Mouse (Mus musculus) midbrain, embryonic 12.5 days (tissue): Measurements from ENCODE around the gene Ppp1cc. TPM values are rescaled to one million over a fixed set of nuclear protein-coding genes. Genes with fewer than 3 reads are reported as not detected.

ENCODE experiments used
- ATAC-seq: fragments of 200-750 bp; cut with Nextera tagmentation; 2 replicates; pipeline ENCODE4 v1.8.0; 2017; ENCODE audit warnings: low read depth, moderate TSS enrichment, moderate library complexity; ENCODE audit not compliant: low FRiP score
- H3K27ac ChIP-seq: fragments of 300-500 bp; sonication (generic); replicated peaks from 2 replicates; pipeline ENCODE4 v1.5.1; 2016; ENCODE audit warnings: mild to moderate bottlenecking
- H3K27me3 ChIP-seq: fragments of 300-500 bp; sonication (generic); 2 replicates; pipeline ENCODE4 v1.6.1; 2016; ENCODE audit warnings: mild to moderate bottlenecking
- H3K36me3 ChIP-seq: fragments of 300-500 bp; sonication (generic); 2 replicates; pipeline ENCODE4 v1.6.1; 2016
- H3K4me1 ChIP-seq: fragments of 300-500 bp; sonication (generic); 2 replicates; pipeline ENCODE4 v1.6.1; 2016
- H3K4me2 ChIP-seq: fragments of 300-500 bp; sonication (generic); replicated peaks from 2 replicates; pipeline ENCODE4 v1.6.1; 2016; ENCODE audit warnings: mild to moderate bottlenecking, moderate library complexity
- H3K4me3 ChIP-seq: fragments of 300-500 bp; sonication (generic); 2 replicates; pipeline ENCODE4 v1.5.1; 2016; ENCODE audit warnings: mild to moderate bottlenecking
- H3K9ac ChIP-seq: fragments of 300-500 bp; sonication (generic); replicated peaks from 2 replicates; pipeline ENCODE4 v1.6.1; 2016; ENCODE audit warnings: mild to moderate bottlenecking, moderate library complexity
- H3K9me3 ChIP-seq: fragments of 300-500 bp; sonication (generic); 2 replicates; pipeline ENCODE4 v1.6.1; 2016; ENCODE audit warnings: mild to moderate bottlenecking
- WGBS: fragments of 180-500 bp; shearing (Covaris S2); methylation state at CpG from one replicate; pipeline ENCODE4 v1.1.7; 2016; 5-methylcytosine and 5-hydroxymethylcytosine counted together
- polyA plus RNA-seq: library from polyadenylated mRNA; unstranded; fragments of >200 nt; fragmentation: Nextera tagmentation; extraction: Ambion mirVana; gene quantifications from 2 replicates; pipeline ENCODE4 v1.2.1, GENCODE M21; 2016

Ppp1cc gene
- polyA plus RNA-seq, 1 experiment from 2014 or later: 332 TPM

DNA sequence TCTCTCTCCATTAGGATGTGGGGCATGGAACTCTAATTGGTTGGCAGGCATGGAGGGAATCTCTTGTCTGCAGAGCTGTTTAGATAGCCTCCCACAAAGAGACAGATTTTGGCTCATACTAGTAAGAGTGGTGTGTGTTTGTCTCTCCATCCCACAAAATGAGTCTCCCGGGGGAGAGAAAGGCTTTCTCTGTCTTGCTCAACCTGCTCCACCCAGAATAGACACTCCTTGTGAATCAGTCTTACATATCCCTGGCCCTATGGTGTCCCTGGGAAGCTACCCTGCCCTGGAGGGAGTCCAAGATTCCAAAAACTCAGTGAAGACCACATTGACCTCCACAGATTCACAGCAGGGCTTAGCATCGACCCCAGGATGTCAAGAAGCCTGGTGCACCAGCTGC, 1.6 kb upstream of the Ppp1cc start:
- H3K4me3 ChIP-seq: no peak overlapping the region
- H3K27ac ChIP-seq: no peak overlapping the region
- peaks cover 37% of the 10 kb centered on the region for H3K4me1 ChIP-seq
- peaks cover 12% of the 10 kb centered on the region for H3K36me3 ChIP-seq
- H3K4me2 ChIP-seq: no peak overlapping the region
- no peak overlapping the region for H3K9ac ChIP-seq
- 77% methylated on average over 2 of the region's 2 CpGs for WGBS
- no peak for ATAC-seq
- no peaks in the 10 kb centered on the region for H3K9me3 ChIP-seq
- peaks cover 6% of the 10 kb centered on the region; the same call in 1 of the 2 replicates for H3K27me3 ChIP-seq

DNA sequence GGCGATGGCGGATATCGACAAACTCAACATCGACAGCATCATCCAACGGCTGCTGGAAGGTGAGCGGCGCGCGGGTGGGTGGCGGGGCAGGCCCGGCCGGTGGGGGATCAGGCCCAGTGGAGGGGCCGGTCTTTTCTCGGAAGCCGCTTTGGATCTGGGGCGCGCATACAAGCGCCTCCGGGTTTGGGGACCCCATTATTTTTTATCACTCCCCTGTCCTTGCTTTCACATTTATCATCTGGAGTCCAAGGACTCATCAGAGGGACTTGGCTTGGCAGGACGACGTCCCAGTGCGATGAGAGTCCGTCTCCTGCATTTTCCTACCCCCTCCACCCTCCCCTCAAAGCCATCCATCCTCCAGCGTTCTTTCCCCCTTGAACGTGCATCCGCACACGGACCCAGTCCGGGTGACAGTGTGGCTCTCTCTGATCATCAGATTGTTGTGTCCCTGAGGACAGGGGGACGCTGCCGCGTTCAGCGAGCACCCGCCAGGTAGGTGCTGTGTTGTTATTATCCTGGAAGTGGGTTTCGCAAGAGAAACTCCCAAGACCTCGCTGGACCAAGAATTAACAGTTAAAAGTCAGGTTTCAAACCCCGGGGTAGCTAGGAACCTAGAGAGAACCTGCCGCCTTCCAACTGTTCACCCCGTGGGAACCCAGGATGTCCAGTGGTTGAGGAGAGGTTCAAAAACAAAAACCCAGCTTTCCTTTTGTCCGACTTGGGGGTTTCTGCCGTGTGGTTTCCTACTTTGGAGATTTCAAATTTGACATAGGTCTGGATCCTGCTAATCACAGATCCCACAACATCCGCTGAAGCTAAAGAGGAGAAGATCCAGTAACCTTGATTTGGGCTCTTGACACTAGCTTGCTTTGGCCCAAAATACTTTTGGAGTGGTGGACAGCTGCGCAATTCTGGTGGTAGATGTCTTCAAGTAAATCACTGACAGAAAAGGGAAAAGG, 758 bp downstream of the Ppp1cc start:
- no peaks in the 10 kb centered on the region for H3K9me3 ChIP-seq
- peak; percentile 57 for ATAC-seq
- peak overlapping the region; percentile 90 for H3K4me3 ChIP-seq
- H3K36me3 ChIP-seq: peaks cover 32% of the 10 kb centered on the region
- peak overlapping the region; percentile 95 for H3K9ac ChIP-seq
- whole genome bisulfite sequencing: 2% methylated on average over 41 of the region's 42 CpGs
- H3K4me2 ChIP-seq: peak overlapping the region; percentile 61
- peaks cover 61% of the 10 kb centered on the region for H3K4me1 ChIP-seq
- peaks cover 6% of the 10 kb centered on the region; the same call in 1 of the 2 replicates for H3K27me3 ChIP-seq
- peak overlapping the region; percentile 82 for H3K27ac ChIP-seq

DNA sequence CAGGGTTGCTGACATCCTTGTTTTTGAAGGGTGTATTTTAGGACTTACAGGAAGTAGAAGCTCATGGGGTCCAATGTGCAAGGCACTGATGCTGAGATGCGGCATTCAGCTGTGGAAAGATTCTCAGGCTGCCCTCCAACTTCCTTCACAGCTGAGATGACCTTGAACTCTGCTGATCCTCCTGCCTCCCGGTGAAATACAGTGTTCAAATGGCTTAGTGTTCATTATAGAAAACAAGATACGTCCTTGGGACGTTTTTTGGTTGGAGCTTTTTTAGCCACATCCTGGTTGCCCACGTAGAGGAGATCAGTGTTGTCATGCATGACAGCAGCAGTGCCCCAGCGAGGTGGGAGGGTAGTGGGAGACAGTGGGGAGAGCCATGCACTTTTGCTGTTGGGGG, 5.1 kb downstream of the Ppp1cc start:
- Histone ChIP-seq H3K9me3 (no peaks in the 10 kb centered on the region), H3K36me3 (peaks cover 64% of the 10 kb centered on the region), H3K27ac (no peak overlapping the region), H3K4me2 (no peak overlapping the region), H3K4me1 (peaks cover 80% of the 10 kb centered on the region), H3K9ac (0 out of 2 replicates have a peak overlapping the region, but pooled peaks have one; percentile 16), H3K27me3 (no peaks in the 10 kb centered on the region), H3K4me3 (no peak overlapping the region)
- ATAC-seq: no peak
- WGBS: 58% methylated on average over 6 of the region's 6 CpGs

DNA sequence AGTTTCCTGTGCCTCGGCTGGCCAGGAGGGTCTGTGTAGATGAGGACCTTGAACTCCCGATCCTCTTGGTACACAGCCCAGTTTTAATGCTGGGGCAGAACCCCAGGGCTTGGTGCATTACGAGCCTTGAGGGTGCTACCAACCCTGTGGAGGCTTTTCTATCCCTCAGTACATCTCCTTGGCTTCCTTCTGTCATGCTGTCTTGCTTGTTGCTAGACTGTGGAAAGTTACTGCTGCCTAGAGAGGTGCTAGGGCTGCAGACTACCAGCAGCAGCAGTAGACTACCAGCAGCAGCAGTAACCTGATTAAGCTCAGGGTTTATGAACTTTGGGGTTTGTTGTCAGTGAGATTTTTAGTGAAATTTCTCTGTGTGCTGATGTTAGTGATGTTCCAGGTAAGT, 5.9 kb downstream of the Ppp1cc start:
- H3K4me2 ChIP-seq: 0 out of 2 replicates have a peak overlapping the region, but pooled peaks have one; percentile 4
- WGBS: 78% methylated on average over 3 of the region's 3 CpGs
- ATAC-seq: no peak

DNA sequence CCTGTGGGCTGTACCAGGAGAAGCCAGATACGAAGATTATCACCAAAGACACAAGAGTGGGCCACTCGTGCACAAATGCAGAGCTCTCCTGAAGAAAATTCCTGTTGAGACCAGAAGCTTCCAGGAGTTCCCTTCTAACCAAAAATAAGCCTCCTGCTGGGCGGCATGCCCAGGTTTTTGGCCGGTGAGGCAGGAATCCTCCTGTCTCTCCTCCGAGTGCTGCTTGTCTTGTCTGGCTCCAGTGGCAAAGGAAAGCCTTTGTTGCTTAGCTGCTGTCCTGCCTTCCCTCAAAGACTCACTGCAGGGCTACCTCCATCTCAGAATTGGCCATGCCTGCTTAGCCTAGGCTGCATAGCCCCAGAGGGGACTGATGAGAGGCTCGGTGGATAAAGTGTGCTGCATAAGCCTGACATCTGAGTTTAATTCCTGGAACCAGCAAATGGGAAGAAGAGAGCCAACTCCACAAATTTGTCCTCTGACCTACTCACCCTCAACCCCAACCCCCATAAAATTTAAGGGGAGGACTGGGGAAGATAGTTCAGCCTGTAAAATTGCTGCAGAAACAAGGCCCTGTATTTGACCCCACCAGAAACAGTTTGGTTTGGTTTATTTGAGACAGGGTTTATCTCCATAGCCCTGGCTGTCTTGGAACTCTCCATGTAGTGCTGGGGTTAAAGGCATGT, 7.3 kb downstream of the Ppp1cc start:
- Histone ChIP-seq H3K4me3 (0 out of 2 replicates have a peak overlapping the region, but pooled peaks have one; percentile 0), H3K9me3 (no peaks in the 10 kb centered on the region), H3K27me3 (no peaks in the 10 kb centered on the region), H3K4me2 (no peak overlapping the region), H3K9ac (peak overlapping the region; percentile 31; the same call in 1 of the 2 replicates), H3K36me3 (peaks cover 85% of the 10 kb centered on the region), H3K27ac (peak overlapping the region; percentile 60), H3K4me1 (peaks cover 68% of the 10 kb centered on the region)
- 68% methylated on average over 6 of the region's 6 CpGs for WGBS
- no peak for ATAC-seq

More for the DNA sequence above, 5.9 kb downstream of the Ppp1cc start:
- Histone ChIP-seq H3K27ac (no peak overlapping the region), H3K4me3 (no peak overlapping the region), H3K9ac (peak overlapping the region; percentile 2; the same call in 1 of the 2 replicates), H3K9me3 (no peaks in the 10 kb centered on the region), H3K27me3 (no peaks in the 10 kb centered on the region), H3K4me1 (peaks cover 80% of the 10 kb centered on the region), H3K36me3 (peaks cover 72% of the 10 kb centered on the region)

DNA sequence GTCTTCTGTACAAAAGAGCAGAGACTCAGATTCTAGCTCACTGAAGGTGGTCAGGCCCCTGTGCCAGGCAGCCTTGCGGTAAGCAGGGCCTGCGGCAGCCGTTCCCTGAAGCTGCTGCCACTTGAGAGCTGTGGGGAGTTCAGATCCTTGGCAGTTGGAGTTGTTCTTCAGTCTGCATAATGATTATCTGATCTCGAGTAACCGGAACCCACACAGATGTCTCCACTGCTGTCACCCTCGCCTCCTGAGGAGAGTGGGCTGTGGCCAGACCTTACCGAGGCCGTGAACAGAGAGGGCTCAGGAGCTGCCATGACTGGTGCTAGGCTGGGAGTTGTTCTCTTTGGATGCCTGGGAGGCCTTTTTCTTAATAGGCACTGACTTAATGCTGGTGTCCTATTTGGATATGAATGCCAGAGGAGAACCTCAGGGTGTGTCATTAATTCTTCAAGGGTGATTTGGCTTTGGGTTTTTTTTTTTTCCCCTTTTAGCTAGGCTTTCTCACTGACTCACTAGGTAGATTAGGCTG, 8.6 kb downstream of the Ppp1cc start:
- Histone ChIP-seq H3K36me3 (peaks cover 85% of the 10 kb centered on the region), H3K9ac (no peak overlapping the region; the same call in 1 of the 2 replicates), H3K9me3 (no peaks in the 10 kb centered on the region), H3K4me2 (peak overlapping the region; percentile 13; the same call in 1 of the 2 replicates), H3K4me1 (peaks cover 55% of the 10 kb centered on the region), H3K27me3 (no peaks in the 10 kb centered on the region), H3K27ac (peak overlapping the region; percentile 60), H3K4me3 (no peak overlapping the region)
- no peak for ATAC-seq
- 51% methylated on average over 8 of the region's 8 CpGs for WGBS

DNA sequence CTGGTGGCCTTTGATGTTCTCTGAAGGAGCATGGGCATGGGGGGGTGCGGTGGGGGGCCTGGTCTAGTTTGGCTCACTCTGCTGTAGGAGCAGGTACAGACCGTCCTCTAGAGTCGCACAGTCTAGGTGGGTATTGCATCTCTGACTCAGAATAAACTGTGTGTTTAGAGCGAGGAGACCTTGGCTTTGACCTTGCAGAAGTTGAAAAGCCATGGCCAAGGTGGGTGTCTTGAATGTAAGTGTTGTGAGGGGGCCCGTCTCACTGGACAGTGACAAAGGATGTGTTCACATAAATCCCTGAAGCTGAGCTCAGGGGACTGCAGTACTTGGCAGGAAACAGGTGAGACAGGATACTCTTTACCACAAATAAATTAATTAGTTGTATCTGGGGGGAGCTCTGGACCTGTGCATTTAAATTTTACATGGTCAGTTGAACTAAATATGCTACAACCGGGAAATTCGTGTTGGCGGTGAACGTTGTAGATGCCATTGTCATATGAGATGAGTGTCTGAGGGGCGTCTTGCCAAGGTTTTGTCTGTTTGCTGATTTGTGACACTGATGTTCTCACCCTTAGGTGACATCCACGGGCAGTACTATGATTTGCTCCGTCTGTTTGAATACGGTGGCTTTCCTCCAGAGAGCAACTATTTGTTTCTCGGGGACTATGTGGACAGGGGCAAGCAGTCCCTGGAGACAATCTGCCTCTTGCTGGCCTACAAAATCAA, 10.4 kb downstream of the Ppp1cc start:
- ATAC-seq: no peak
- Histone ChIP-seq H3K4me1 (peaks cover 37% of the 10 kb centered on the region), H3K4me3 (no peak overlapping the region), H3K27me3 (no peaks in the 10 kb centered on the region), H3K36me3 (peaks cover 85% of the 10 kb centered on the region), H3K9me3 (no peaks in the 10 kb centered on the region), H3K27ac (no peak overlapping the region), H3K4me2 (no peak overlapping the region), H3K9ac (no peak overlapping the region)
- 90% methylated on average over 14 of the region's 14 CpGs for WGBS

DNA sequence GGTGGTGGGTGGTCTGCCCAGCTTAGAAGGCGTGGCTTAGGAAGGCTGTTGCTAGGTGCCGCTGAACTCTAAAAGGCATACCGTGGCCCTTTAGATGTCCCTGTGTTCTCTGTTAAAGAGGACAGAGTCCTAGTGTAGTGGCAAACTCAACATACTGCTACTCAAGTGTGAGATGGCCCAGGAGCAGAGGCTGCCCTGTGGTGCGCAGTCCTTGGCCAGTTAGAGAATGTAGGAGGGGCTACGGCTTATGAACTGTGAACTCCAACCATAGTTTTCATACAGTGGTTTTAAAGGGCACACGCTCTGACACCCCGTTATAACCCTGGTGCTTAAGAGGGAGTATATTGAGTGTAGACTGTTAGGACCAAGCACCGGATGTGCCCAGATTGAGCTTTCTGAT, 13.0 kb downstream of the Ppp1cc start:
- no peak overlapping the region for H3K27ac ChIP-seq
- WGBS: 95% methylated on average over 8 of the region's 8 CpGs
- peaks cover 12% of the 10 kb centered on the region for H3K4me1 ChIP-seq
- H3K27me3 ChIP-seq: no peaks in the 10 kb centered on the region
- H3K4me2 ChIP-seq: no peak overlapping the region
- ATAC-seq: no peak
- no peak overlapping the region for H3K9ac ChIP-seq
- H3K36me3 ChIP-seq: peaks cover 76% of the 10 kb centered on the region
- H3K4me3 ChIP-seq: no peak overlapping the region
- H3K9me3 ChIP-seq: no peaks in the 10 kb centered on the region

DNA sequence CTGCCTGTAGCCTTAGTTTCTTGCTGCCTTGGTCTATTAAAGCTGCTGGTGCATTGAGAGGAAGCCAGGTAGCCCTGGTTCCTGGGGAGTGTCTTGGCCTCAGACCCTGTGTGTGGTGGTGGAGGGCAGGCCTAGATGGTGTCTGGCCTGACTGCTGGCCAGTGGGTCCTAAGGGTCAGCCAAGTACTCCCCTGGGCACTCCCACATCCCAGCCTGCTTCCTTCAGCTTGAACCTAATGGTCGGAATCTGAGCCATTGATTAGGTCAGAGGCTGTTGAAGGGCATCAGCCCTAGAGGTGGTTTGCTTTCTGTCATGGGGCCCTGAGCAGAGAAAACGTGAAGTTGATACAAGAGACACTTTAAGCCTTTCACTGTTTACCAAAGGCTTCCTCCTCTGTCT, 17.3 kb downstream of the Ppp1cc start:
- Histone ChIP-seq H3K27me3 (no peaks in the 10 kb centered on the region), H3K4me3 (no peak overlapping the region), H3K4me1 (no peaks in the 10 kb centered on the region), H3K27ac (no peak overlapping the region), H3K4me2 (no peak overlapping the region), H3K9ac (no peak overlapping the region), H3K9me3 (no peaks in the 10 kb centered on the region), H3K36me3 (peaks cover 53% of the 10 kb centered on the region)
- no peak for ATAC-seq
- WGBS: 79% methylated on average over 2 of the region's 2 CpGs

DNA sequence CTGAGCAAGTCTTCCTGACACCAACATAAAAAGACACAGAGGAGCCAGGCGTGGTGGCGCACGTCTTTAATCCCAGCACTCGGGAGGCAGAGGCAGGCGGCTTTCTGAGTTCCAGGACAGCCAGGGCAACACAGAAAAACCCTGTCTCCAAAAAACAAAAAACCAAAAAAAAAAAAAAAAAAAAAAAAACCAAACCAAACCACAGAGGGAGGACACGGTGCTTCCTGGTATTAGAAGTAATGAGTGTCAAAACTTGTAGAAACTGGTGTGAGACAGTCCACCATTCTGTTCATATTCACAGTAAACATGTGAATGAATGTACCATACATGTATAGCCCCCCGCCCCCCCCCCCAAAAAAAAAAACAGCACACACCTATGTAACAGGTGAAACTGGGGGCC, 17.9 kb downstream of the Ppp1cc start:
- 91% methylated on average over 7 of the region's 7 CpGs for WGBS
- no peak for ATAC-seq
- H3K4me2 ChIP-seq: no peak overlapping the region
- peaks cover 48% of the 10 kb centered on the region for H3K36me3 ChIP-seq
- H3K9me3 ChIP-seq: no peaks in the 10 kb centered on the region
- H3K27me3 ChIP-seq: no peaks in the 10 kb centered on the region
- H3K4me3 ChIP-seq: no peak overlapping the region
- no peak overlapping the region for H3K9ac ChIP-seq
- no peaks in the 10 kb centered on the region for H3K4me1 ChIP-seq
- no peak overlapping the region for H3K27ac ChIP-seq

DNA sequence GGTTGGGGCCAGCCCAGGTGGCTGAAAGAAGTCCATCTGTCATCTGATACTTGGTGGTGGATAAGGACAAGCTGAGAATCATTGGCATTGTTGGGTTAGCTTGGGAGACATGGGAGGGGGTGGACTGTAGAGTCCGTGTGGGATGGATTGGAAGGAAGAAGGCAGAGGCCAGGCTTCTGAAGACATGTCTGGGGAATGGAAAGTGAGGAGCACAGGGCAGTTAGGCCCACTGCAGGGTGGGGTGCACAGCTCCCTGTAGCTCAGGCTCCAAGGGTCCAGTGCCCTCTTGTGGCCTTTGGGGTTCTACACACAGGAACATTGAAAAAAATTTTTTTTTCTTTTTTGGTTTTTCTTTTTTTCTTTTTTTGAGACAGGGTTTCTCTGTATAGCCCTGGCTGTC, 18.3 kb downstream of the Ppp1cc start:
- WGBS: 52% methylated on average over 1 of the region's 1 CpGs
- no peak for ATAC-seq

More for the DNA sequence above, 18.3 kb downstream of the Ppp1cc start:
- Histone ChIP-seq H3K9ac (no peak overlapping the region), H3K9me3 (no peaks in the 10 kb centered on the region), H3K4me1 (no peaks in the 10 kb centered on the region), H3K4me3 (no peak overlapping the region), H3K36me3 (peaks cover 43% of the 10 kb centered on the region), H3K27me3 (no peaks in the 10 kb centered on the region), H3K4me2 (no peak overlapping the region), H3K27ac (no peak overlapping the region)
